Mouse (Mus musculus) lung, embryonic 16.5 days (tissue): ENCODE measurements around the gene Slc25a42. TPM values are rescaled to one million over a fixed set of nuclear protein-coding genes. Genes with fewer than 3 reads are reported as not detected.

Source experiments
- ATAC-seq: fragments of 200-750 bp; cut with Nextera tagmentation; 2 replicates; pipeline ENCODE4 v1.8.0; 2017; ENCODE audit warnings: low read depth, mild to moderate bottlenecking, moderate library complexity
- H3K27ac ChIP-seq: fragments of 300-500 bp; sonication (generic); 2 replicates; pipeline ENCODE4 v1.5.1; 2014; ENCODE audit warnings: mild to moderate bottlenecking, control low read depth, low read length
- H3K27me3 ChIP-seq: fragments of 300-500 bp; sonication (generic); 2 replicates; pipeline ENCODE4 v1.6.1; 2014; ENCODE audit warnings: low read depth, low read length, mixed read lengths; ENCODE audit not compliant: control insufficient read depth, insufficient read depth
- H3K36me3 ChIP-seq: fragments of 300-500 bp; sonication (generic); 2 replicates; pipeline ENCODE4 v1.6.1; 2014; ENCODE audit warnings: low read length; ENCODE audit not compliant: control insufficient read depth, insufficient read depth
- H3K4me1 ChIP-seq: fragments of 300-500 bp; sonication (generic); replicated peaks from 2 replicates; pipeline ENCODE4 v1.6.1; 2014; ENCODE audit warnings: low read length, mixed read lengths; ENCODE audit not compliant: control insufficient read depth, insufficient read depth
- H3K4me2 ChIP-seq: fragments of 300-500 bp; sonication (generic); 2 replicates; pipeline ENCODE4 v1.6.1; 2014; ENCODE audit warnings: low read depth, low read length, control low read depth
- H3K4me3 ChIP-seq: fragments of 300-500 bp; sonication (generic); 2 replicates; pipeline ENCODE4 v1.5.1; 2014; ENCODE audit warnings: mild to moderate bottlenecking, low read length, control low read depth
- H3K9ac ChIP-seq: fragments of 300-500 bp; sonication (generic); 2 replicates; pipeline ENCODE4 v1.6.1; 2014; ENCODE audit warnings: low read length, control low read depth
- H3K9me3 ChIP-seq: fragments of 300-500 bp; sonication (generic); 2 replicates; pipeline ENCODE4 v1.6.1; 2016; ENCODE audit warnings: low read length; ENCODE audit not compliant: control insufficient read depth
- WGBS: fragments of 180-500 bp; shearing (Covaris S2); extraction: QIAGEN DNeasy Blood & Tissue Kit; methylation state at CpG from one replicate; pipeline ENCODE4 v1.1.7; 2014; 5-methylcytosine and 5-hydroxymethylcytosine counted together
- polyA plus RNA-seq: library from polyadenylated mRNA; unstranded; fragments of >200 nt; fragmentation: Nextera tagmentation; extraction: Ambion mirVana; gene quantifications from 2 replicates; pipeline ENCODE4 v1.2.1, GENCODE M21; 2015

Slc25a42 gene
- polyA plus RNA-seq, 1 experiment from 2014 or later: 5.2 TPM

- H3K27ac ChIP-seq: no peak overlapping the region
- H3K36me3 ChIP-seq: no peaks in the 10 kb centered on the region
- no peaks in the 10 kb centered on the region for H3K27me3 ChIP-seq
- H3K9me3 ChIP-seq: no peaks in the 10 kb centered on the region
- H3K4me2 ChIP-seq: no peak overlapping the region
- 45% methylated on average over 1 of the region's 1 CpGs for WGBS
- no peak for ATAC-seq
- no peak overlapping the region for H3K4me3 ChIP-seq
- H3K4me1 ChIP-seq: peaks cover 12% of the 10 kb centered on the region; the same call in 1 of the 2 replicates
- no peak overlapping the region for H3K9ac ChIP-seq
These were observed 4.0 kb downstream of the Slc25a42 start for GRCm38 (mm10) chr8:70208130-70208529.

GRCm38 (mm10) chr8:70204757-70205156 lies 7.3 kb downstream of the Slc25a42 start:
- WGBS: 50% methylated on average over 1 of the region's 1 CpGs
- H3K27ac ChIP-seq: no peak overlapping the region
- H3K9ac ChIP-seq: no peak overlapping the region
- H3K36me3 ChIP-seq: no peaks in the 10 kb centered on the region
- peaks cover 10% of the 10 kb centered on the region for H3K4me1 ChIP-seq
- no peaks in the 10 kb centered on the region for H3K27me3 ChIP-seq
- ATAC-seq: no peak
- H3K4me3 ChIP-seq: no peak overlapping the region
- no peaks in the 10 kb centered on the region for H3K9me3 ChIP-seq
- no peak overlapping the region for H3K4me2 ChIP-seq

GRCm38 (mm10) chr8:70203072-70203471 lies 9.0 kb downstream of the Slc25a42 start:
- H3K36me3 ChIP-seq: no peaks in the 10 kb centered on the region
- H3K4me3 ChIP-seq: no peak overlapping the region
- WGBS: 71% methylated on average over 4 of the region's 4 CpGs
- H3K27ac ChIP-seq: no peak overlapping the region
- no peaks in the 10 kb centered on the region for H3K27me3 ChIP-seq
- H3K9me3 ChIP-seq: no peaks in the 10 kb centered on the region
- no peak overlapping the region for H3K9ac ChIP-seq
- no peak overlapping the region for H3K4me2 ChIP-seq
- no peak for ATAC-seq
- peaks cover 13% of the 10 kb centered on the region for H3K4me1 ChIP-seq

- Histone ChIP-seq H3K9ac (no peak overlapping the region), H3K27ac (no peak overlapping the region), H3K36me3 (no peaks in the 10 kb centered on the region), H3K4me2 (no peak overlapping the region), H3K27me3 (no peaks in the 10 kb centered on the region), H3K9me3 (no peaks in the 10 kb centered on the region), H3K4me3 (no peak overlapping the region), H3K4me1 (peaks cover 13% of the 10 kb centered on the region)
- no peak for ATAC-seq
- 64% methylated on average over 3 of the region's 3 CpGs for WGBS
These were observed 10.7 kb downstream of the Slc25a42 start for GRCm38 (mm10) chr8:70201417-70201816.

- H3K4me3 ChIP-seq: no peak overlapping the region
- peaks cover 13% of the 10 kb centered on the region for H3K4me1 ChIP-seq
- H3K9ac ChIP-seq: no peak overlapping the region
- no peaks in the 10 kb centered on the region for H3K9me3 ChIP-seq
- no peak overlapping the region for H3K4me2 ChIP-seq
- no peak overlapping the region for H3K27ac ChIP-seq
- peak; percentile 77 for ATAC-seq
- WGBS: 33% methylated on average over 5 of the region's 5 CpGs
- no peaks in the 10 kb centered on the region for H3K36me3 ChIP-seq
- no peaks in the 10 kb centered on the region for H3K27me3 ChIP-seq
These were observed 11.9 kb downstream of the Slc25a42 start for GRCm38 (mm10) chr8:70200098-70200681.

- Histone ChIP-seq H3K4me3 (no peak overlapping the region), H3K4me1 (peaks cover 13% of the 10 kb centered on the region), H3K9ac (no peak overlapping the region), H3K27ac (no peak overlapping the region), H3K36me3 (no peaks in the 10 kb centered on the region), H3K4me2 (no peak overlapping the region), H3K27me3 (no peaks in the 10 kb centered on the region), H3K9me3 (no peaks in the 10 kb centered on the region)
- WGBS: 45% methylated on average over 7 of the region's 7 CpGs
- ATAC-seq: no peak
These were observed 14.5 kb downstream of the Slc25a42 start for GRCm38 (mm10) chr8:70197603-70198002.

GRCm38 (mm10) chr8:70195762-70196161 lies 16.3 kb downstream of the Slc25a42 start:
- Histone ChIP-seq H3K9ac (no peak overlapping the region), H3K4me3 (no peak overlapping the region), H3K4me2 (no peak overlapping the region), H3K9me3 (no peaks in the 10 kb centered on the region), H3K36me3 (no peaks in the 10 kb centered on the region), H3K27me3 (no peaks in the 10 kb centered on the region), H3K27ac (no peak overlapping the region), H3K4me1 (peaks cover 13% of the 10 kb centered on the region)
- ATAC-seq: no peak
- WGBS: 71% methylated on average over 2 of the region's 2 CpGs

- ATAC-seq: no peak
- no peaks in the 10 kb centered on the region for H3K36me3 ChIP-seq
- 75% methylated on average over 3 of the region's 3 CpGs for WGBS
- H3K9ac ChIP-seq: no peak overlapping the region
- no peak overlapping the region for H3K4me2 ChIP-seq
- H3K27me3 ChIP-seq: no peaks in the 10 kb centered on the region
- H3K9me3 ChIP-seq: no peaks in the 10 kb centered on the region
- H3K4me3 ChIP-seq: no peak overlapping the region
- H3K4me1 ChIP-seq: no peaks in the 10 kb centered on the region
- H3K27ac ChIP-seq: no peak overlapping the region
These were observed 17.9 kb downstream of the Slc25a42 start for GRCm38 (mm10) chr8:70194191-70194590.

- Histone ChIP-seq H3K27ac (no peak overlapping the region), H3K9ac (no peak overlapping the region), H3K4me1 (no peaks in the 10 kb centered on the region), H3K4me2 (no peak overlapping the region), H3K27me3 (no peaks in the 10 kb centered on the region), H3K4me3 (no peak overlapping the region), H3K36me3 (no peaks in the 10 kb centered on the region), H3K9me3 (no peaks in the 10 kb centered on the region)
- ATAC-seq: no peak
- 66% methylated on average over 5 of the region's 5 CpGs for WGBS
These were observed 18.9 kb downstream of the Slc25a42 start for GRCm38 (mm10) chr8:70193238-70193637.

- ATAC-seq: no peak
- no peaks in the 10 kb centered on the region for H3K9me3 ChIP-seq
These were observed 23.4 kb downstream of the Slc25a42 start for GRCm38 (mm10) chr8:70188707-70189106.

More at GRCm38 (mm10) chr8:70188707-70189106, 23.4 kb downstream of the Slc25a42 start:
- Histone ChIP-seq H3K27me3 (no peaks in the 10 kb centered on the region), H3K36me3 (no peaks in the 10 kb centered on the region), H3K4me3 (no peak overlapping the region), H3K4me1 (no peaks in the 10 kb centered on the region), H3K27ac (no peak overlapping the region), H3K9ac (no peak overlapping the region), H3K4me2 (no peak overlapping the region)
- 59% methylated on average over 7 of the region's 7 CpGs for WGBS
